Mouse (Mus musculus): ENCODE measurements at regions not wholly inside any gene's neighbourhood (a gene's known extent, or its start where the extent isn't known, plus 50 kb on each side); places are given as distances from the start of the nearest gene placed in this dataset.

- Histone ChIP-seq H3K4me1 (replicated peaks) (no peaks in the 10 kb centered on the region), H3K4me2 (no peak overlapping the region), H3K27me3 (no peaks in the 10 kb centered on the region), H3K9me3 (replicated peaks) (no peaks in the 10 kb centered on the region), H3K4me3 (replicated peaks) (no peak overlapping the region), H3K36me3 (no peaks in the 10 kb centered on the region), H3K27ac (no peak overlapping the region), H3K9ac (no peak overlapping the region)
- 71% methylated on average over 1 of the region's 1 CpGs for WGBS (ENCODE audit: insufficient replicate concordance)
- ATAC-seq (ENCODE audit: low read depth) (no peak), DNase-seq (no peak)
These were observed 436.6 kb upstream of the Cntn6 start for GRCm38 (mm10) chr6:104055996-104056395.

- H3K4me1 ChIP-seq (replicated peaks): no peaks in the 10 kb centered on the region
- DNase-seq (no peak), ATAC-seq (ENCODE audit: low read depth) (no peak)
- H3K4me3 ChIP-seq (replicated peaks): no peak overlapping the region
- no peaks in the 10 kb centered on the region for H3K9me3 ChIP-seq (replicated peaks)
- H3K27me3 ChIP-seq: no peaks in the 10 kb centered on the region
- no peak overlapping the region for H3K27ac ChIP-seq
- no peak overlapping the region for H3K4me2 ChIP-seq
- no peaks in the 10 kb centered on the region for H3K36me3 ChIP-seq
- no peak overlapping the region for H3K9ac ChIP-seq
These were observed 430.8 kb upstream of the Cntn6 start for GRCm38 (mm10) chr6:104061692-104062263.

- no peak overlapping the region for H3K4me3 ChIP-seq (replicated peaks)
- WGBS (ENCODE audit: insufficient replicate concordance): 57% methylated on average over 3 of the region's 3 CpGs
- H3K4me2 ChIP-seq: no peak overlapping the region
- no peaks in the 10 kb centered on the region for H3K27me3 ChIP-seq
- no peak overlapping the region for H3K27ac ChIP-seq
- ATAC-seq (ENCODE audit: low read depth): no peak
- H3K9me3 ChIP-seq (replicated peaks): no peaks in the 10 kb centered on the region
- H3K36me3 ChIP-seq: no peaks in the 10 kb centered on the region
- no peak overlapping the region for H3K9ac ChIP-seq
- no peak for DNase-seq
- H3K4me1 ChIP-seq (replicated peaks): no peaks in the 10 kb centered on the region
These were observed 412.0 kb upstream of the Cntn6 start for GRCm38 (mm10) chr6:104080581-104080980.

GRCm38 (mm10) chr6:104082242-104082641, 410.3 kb upstream of the Cntn6 start:
- WGBS (ENCODE audit: insufficient replicate concordance): 80% methylated on average over 2 of the region's 2 CpGs
- Histone ChIP-seq H3K9me3 (replicated peaks) (no peaks in the 10 kb centered on the region), H3K4me2 (no peak overlapping the region), H3K36me3 (no peaks in the 10 kb centered on the region), H3K27me3 (no peaks in the 10 kb centered on the region), H3K4me1 (replicated peaks) (no peaks in the 10 kb centered on the region), H3K27ac (no peak overlapping the region), H3K4me3 (replicated peaks) (no peak overlapping the region), H3K9ac (no peak overlapping the region)
- ATAC-seq (ENCODE audit: low read depth) (no peak), DNase-seq (no peak)

DNA sequence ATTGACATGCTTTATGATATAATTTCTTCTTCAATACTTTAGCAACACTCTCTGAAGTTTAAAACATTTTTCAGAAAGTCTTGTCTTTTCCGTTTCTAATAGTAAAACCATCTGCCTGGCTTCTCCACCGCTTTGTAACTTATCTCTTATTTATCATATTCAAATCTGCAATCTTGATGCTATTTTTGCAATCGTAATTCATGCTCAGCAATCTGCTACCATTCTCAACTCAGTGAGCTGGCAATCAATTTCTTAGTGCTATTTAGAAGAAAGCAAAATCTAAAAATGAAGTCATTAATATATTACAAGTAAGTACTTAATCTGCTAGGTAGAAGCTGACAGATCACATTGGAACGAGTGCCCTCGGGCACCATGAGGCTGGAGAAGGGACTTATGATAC, 384.2 kb upstream of the Cntn6 start:
- Histone ChIP-seq H3K4me1 (replicated peaks) (no peaks in the 10 kb centered on the region), H3K4me2 (no peak overlapping the region), H3K27ac (no peak overlapping the region), H3K9me3 (replicated peaks) (no peaks in the 10 kb centered on the region), H3K36me3 (no peaks in the 10 kb centered on the region), H3K27me3 (no peaks in the 10 kb centered on the region), H3K9ac (no peak overlapping the region), H3K4me3 (replicated peaks) (no peak overlapping the region)
- DNase-seq (no peak), ATAC-seq (ENCODE audit: low read depth) (no peak)
- 66% methylated on average over 5 of the region's 5 CpGs for WGBS (ENCODE audit: insufficient replicate concordance)

Measured in liver, embryonic 13.5 days (tissue).